Mouse (Mus musculus) naive thymus-derived CD4-positive, alpha-beta T cell, adult 2 months (primary cell): ENCODE data around the gene Mark2.

Source experiments
- DNase-seq: peaks from one replicate; pipeline ENCODE4 v3.0.0-alpha.2; 2011; ENCODE audit warnings: low read depth

Gene Mark2

DNA sequence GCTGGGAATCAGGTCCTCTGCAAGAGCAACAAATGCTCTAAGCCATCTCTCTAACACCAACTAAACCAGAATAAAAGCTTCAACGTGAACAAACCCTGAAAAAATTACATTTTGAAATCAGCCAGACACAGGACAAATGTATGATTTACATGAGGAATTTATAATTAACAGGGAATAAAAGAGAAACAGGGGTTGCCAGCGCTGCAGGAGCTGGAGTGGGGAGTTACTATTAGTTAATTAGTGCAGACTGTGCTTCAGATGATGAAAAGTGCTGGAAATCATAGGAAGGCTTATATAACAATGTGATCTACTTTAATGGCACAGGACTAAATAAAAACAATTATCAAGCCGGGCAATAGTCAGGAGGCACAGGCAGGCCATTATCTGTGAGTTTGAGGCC, 20.3 kb downstream of the Mark2 start:
- no peak for DNase-seq

DNA sequence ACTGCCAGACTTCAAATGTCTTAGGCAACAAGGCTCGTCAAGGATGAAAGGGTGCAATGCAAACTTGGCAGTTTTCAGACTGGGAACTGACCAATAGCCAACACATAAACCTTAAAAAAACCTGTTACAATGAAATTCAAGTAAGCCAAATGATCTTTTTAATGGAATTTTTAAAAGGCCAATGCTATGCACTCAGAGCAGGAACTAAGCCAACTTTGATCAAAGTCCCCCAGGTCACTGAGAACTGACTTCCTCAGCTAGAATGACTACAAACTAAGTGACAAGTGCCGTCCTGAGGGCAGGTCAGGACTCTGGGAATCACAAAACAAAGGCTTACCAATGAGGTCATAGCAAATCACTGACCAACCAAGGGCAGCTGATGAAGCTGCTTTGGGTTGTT, 21.5 kb downstream of the Mark2 start:
- DNase-seq = no peak

DNA sequence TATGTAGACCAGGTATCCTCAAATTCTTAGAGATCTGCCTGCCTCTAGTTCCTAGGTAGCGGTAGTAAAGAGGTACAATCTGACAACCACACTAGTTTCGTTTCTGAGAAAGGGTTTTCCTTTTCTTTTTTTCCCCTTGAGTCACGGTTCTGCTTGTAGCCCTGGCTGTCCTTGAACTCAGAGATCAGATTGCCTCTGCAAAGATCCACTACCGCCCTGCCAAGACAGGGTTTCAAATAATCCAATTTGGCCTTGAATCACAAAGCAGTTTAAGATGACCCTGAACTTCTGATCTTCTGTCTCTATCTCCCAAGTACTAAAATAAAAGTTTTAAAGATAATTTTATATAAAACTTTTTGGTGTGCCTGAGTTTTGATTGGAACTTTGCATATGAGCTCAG, 23.9 kb downstream of the Mark2 start:
- DNase-seq = no peak

DNA sequence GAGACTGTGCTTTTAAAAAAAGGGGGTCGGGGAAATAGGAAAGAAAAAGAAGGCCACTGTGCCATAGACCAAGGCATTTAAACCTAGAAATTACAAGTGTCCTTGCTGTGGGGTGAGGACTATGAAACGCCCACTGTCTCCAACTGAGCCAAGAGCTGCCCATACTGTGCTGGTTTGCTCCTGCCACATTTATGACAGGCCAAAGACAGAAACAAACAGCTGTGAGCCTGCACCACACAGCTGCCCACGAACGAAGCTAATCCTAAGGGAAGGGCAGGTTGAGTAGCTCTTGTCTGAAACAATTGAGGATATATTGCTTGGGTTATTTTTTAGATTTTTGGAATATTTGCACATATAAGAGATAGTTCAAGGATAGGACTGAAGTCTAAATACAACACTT, 24.8 kb downstream of the Mark2 start:
- no peak for DNase-seq

DNA sequence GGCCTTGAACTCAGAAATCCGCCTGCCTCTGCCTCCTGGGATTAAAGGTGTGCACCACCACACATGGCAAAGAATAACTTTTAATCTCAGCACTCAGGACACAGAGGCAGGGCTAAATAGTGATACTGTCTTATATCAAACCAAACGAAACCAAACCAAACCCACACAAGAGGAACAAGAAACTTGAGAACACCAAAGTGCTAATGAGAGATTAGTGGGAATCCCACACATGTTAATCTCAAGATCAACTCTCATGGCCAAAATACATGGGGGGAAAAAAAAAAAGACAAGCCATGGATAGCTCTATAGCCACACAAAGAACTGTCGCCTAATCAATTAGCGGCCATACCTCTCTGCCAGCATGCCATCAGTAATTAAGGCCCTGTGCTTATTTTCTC, 26.1 kb downstream of the Mark2 start:
- no peak for DNase-seq

DNA sequence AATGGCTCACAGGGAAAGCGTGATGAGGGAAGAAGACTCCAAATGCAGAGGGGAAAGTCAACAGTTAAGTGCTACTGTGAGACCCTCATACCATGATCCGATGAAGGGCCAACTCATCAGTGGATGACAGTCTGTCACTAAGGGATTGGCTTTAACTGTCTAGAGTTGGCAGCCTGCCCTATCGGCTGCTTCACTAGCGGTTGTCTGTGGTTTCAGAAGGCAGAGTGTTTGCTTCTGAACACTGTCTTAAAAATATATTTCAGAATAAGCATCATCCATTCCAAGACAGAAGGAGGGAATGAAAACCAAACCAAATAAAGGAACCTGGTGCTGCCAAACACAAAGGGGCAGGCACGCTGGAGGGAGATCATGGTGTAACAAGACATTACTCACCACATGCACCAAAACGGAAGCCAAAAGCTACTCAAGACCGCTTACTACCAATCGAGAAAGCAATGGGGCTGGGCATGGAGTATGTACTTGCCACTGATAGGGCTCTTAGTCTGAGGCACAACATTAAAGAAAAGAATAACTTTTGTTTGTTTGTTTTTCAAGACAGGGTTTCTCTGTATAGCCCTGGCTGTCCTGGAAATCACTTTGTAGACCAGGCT, 26.6 kb downstream of the Mark2 start:
- peak; percentile 58 for DNase-seq

DNA sequence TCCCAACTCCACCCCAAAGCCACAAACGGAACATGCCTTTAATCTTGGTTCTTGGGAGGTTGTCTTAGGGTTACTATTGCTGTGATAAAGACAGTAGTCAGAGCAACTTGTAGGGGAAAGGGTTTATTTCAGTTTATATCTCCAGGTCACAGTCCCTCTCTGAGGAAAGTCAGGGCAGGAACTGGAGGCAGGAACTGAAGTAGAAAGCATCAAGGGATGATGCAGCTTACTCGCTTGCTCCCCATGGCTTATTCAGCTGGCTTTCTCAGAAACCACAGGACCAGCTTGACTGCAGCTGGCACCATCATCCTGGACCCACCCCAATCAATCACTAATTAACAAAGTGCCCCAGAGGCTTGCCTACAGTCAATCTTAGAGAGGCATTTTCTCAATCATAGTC, 28.0 kb downstream of the Mark2 start:
- DNase-seq = no peak

DNA sequence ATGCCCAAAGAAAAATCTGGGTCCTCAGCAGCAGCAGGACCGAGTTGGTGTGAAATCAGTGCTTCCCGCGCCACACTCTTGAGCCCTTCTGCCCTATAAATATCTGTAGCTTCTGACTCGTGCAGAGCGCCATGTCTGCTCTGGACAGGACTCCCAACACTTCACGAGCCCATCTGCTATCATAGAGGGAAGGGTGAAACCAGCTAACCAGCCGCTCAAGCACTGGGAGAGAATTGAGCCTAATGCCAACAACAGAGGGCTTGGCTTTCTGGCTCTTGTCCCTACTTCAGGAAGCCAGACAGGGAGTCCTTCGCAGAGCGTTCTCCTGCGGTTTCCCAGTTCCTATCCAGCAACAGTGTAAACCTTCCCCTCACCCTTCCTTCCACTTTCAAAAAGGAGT, 30.4 kb downstream of the Mark2 start:
- no peak for DNase-seq

DNA sequence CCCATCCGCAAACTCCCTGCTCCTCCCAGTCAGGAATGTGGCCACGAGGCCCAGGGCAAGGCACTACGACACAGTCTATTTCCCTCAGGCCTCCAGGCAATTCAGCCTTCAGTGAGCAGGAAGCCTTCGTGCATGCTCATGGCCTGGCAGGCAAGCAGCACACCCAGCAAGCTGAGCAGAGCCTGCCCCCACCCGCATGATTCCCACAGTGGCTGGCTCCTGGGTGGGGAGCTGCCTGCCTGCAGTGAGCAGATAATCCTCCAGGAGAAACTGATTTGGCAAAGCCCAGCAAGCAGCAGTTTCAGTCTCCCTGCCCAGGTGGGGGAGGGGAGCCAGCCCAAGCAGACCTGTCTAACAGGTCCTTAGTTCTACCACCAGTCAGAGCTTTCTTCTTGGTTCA, 31.0 kb downstream of the Mark2 start:
- DNase-seq = no peak

DNA sequence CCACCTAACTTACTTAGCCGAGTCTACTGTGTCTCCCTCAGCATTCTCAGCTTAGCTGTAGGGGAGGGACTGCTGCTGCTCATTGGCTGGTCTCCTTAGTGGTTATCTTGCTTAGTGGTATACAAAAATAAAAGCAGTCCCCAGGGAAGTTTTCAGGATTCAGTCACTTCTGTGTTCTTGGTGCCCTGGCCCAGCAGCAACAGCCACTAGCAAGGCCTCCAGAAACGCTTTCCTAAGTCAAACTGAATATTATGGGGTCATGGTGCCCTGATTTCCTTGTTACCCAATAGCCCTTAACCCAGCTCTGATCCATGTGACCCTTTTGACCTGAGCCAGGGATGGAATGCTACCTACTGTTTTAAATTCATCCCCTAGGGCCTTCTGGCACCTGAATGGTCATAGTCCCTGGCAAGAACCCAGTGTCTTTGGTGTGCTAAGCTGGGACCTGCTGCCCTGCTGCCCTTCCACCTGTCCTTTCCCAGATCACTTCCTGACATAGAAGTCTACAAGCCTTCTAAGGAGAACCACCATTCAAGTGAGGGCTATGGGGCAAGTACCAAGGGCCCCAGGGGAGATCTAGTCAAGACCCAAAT, 31.8 kb downstream of the Mark2 start:
- no peak for DNase-seq

DNA sequence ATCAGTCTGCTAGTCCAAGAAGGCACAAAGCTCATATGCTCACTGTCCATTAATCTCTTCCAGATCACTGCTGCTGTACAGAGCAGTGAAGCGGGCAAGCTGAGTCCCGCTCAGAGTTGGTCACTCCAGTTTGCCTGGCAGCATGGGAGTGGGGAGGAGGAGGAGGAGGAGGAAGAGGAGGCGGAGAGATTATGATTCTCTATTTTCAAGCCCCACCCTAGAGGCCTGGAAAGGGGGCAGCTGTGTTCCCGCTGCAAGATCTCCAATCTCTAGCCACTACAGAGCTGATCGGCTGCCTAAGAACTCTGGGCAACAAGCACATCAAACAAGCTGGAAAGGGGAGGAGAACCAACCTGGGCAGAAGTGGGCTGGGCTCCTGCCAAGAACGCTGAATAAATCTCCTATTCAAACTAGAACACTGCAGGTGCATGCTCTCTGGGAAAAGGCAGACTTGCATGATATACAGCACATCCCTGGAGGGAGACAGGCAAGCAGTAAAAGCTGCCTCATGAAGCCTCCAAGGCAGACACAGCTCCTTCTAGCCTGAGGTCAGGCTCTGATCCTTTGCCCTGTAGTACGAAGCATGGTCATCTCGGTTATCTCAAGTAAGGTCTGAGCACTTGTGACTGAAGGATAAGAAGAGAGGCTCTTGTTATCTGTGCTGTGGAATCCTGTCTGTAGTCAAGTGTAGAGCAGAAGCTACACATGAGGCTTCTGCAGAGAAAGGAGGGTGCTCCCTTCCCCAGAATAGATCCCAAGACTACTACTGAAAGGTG, 33.5 kb downstream of the Mark2 start:
- DNase-seq = no peak

DNA sequence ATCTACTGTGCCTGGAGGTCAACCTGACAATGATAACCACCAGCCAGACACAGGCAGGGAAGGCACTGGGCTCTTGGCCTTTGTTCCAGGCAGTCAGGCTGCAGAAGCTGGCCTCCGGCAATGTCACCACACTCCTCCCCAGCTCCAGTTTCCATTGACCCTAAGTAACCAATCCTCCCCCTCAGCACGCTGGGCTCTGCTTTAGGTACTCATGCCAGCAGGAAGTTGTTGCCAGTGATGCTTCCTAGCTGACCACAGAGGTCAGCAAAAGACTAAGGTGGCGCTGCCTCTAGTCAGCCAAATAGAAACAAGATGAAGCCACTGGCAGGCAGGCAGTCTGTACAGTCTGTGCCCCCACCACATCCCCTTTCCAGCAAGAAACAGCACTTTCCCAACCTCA, 34.7 kb downstream of the Mark2 start:
- no peak for DNase-seq

DNA sequence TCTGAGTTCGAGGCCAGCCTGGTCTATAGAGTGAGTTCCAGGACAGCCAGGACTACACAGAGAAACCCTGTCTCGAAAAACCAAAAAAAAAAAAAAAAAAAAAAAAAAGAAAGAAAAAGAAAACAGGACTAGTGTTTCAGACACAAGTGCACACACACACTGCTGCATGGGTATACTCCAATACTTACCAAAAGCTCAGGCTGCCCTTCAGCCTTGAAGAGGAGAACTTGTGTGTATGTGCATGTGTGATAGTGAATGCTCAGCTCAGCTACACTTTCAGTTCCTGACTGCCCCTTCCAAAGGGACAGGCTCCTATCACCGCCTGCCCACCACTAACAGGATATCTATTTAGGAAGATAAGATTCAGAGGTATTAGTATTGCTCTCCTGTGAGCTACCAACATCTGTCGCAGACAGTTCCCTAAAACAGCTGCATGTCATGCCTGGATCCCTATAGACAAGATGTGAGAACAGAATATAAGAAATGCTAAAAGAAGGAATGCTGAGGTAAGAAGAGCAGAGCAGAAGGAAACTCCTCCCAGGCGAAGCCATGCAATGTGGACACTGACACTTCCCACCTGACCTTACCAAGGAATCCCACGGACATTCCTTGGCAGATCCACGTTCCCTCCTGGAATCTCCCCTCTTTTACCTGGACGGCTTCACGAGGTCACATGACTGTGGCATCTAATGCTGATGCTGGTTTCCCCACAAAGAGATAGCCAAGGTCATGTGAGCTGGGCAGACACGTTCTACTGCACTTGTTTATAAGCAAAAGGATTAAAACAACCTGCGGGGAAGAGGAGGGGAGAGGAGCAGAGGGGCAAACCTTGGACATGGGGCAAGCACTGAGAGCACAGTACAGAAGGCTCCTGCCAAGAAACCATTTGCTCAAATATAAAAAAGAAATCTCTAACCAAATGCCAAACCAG, 36.0 kb downstream of the Mark2 start:
- DNase-seq = no peak

DNA sequence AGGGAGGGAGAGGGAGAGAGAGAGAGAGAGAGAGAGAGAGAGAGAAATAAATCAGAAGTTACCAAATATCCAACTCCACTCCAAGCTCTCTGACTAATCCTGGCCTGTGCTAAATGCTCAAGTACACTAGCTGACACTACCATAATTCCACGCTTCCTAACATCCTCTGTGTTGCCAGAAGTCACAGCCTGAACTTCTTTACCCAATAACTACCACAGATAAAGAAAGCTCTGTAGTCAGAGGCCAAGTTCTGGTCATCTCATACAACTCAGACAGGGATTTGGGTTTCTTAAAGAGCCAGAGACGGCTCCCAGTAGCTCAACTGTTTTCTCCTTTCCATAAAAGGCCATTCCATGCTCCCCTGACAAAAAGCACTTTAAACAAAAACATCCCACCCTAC, 36.9 kb downstream of the Mark2 start:
- DNase-seq = no peak

DNA sequence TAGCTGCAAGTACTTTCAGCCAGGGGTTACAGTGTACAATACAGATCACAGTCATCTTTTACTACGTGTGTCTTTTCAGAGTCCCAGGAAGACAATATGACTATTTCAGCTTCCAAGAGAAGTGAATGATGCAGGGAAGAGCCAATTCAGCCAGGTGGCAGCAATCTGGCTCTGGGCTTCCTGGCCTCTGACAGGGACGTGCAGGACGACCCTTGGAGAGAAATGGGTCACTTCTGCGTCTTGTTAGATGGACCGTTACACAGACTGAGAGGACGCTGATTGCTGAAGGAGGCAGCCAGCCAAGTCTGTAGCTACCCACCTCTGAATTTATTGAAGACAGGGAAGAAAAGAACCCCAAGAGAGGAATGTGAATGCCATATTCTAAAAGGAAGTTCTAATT, 37.9 kb downstream of the Mark2 start:
- DNase-seq = no peak

DNA sequence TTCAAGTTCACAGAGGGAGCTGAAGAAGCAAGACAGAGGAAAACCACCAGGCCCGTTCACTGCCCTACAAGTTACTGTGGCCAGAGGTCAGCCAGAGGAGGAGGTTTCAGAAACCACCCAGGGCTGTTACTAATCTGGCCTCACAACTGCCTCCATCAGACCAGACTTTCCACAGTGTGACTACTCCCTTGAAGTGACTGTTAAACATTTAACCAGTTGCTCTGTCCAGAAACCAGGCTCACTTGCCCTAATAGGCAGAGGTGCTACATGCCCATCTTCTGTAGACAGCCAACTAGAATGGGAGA, 39.2 kb downstream of the Mark2 start:
- DNase-seq = no peak

DNA sequence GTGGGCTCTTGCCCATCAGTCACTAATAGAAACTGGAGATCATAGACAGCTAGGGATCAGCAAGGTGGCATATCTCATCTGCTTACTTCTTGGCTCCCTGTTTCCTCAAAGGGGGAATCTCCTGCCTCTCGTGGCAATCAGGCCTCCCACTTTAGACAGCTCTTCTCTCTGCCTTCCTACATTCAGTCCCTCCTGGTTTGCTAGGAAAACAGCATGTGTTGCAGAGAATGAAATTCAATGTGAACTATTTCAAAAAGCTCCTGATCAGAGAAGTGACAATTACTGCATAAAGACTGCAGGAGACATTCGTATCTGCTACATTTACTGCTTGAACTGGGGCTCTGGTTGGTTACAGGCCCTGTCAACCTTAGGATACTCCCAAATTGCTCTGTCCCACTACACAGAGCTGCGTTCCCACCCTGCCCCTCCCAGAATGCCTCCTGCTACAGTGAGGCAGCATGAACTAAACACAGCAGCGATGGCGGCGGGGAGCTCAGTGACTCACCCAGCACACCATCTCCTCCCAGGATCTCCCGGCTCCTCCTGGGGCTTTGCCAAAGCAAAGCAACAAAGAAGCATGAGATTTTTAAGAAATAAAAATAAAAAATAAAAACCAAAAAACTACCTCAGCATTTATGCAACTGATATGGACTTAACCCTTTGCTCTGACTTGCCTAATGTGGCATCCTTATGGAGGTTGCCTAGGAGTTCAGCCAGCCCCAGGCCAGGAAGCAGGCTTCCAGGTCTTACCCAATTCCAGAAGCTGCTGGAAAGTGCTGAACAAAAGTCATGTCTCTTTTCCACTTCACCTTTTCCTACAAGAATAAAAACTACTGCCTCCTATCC, 39.8 kb downstream of the Mark2 start:
- no peak for DNase-seq

DNA sequence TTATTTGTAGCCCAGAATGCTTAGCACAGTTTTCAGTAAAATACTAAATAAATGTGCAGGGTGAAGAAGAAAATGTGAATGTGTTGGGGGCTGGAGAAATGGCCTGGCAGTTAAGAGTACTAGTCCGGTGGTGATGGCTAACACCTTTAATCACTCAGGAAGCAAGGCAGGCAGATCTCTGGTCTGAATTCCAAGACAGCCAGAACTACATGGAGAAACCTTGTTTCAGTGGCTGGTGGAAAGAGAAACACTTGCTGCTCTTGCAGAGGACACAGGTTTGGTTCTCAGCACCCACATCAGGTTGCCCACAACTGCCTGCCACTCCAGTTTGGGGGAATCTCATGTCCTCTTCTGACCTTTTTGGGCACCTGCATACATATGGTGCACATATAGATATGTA, 41.6 kb downstream of the Mark2 start:
- no peak for DNase-seq

DNA sequence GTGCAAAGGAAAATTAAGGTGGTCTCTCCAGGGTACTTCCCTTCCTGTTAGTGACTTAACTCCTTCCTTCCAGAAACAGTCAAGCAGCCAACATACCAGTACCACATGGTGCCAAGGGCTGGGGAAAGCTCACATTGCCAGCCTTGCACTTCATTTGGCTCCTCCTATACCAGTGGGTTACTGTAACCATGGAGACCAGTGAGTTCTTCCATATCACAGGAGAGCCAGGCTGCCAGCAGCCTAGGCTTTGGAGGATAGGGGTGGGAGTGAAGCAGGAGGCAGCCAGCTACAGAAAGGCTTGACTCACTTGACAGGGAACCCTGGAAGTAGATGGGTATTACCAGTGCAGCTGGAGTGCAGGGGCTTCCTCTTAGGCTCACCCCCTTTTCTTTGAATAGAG, 42.6 kb downstream of the Mark2 start:
- no peak for DNase-seq

DNA sequence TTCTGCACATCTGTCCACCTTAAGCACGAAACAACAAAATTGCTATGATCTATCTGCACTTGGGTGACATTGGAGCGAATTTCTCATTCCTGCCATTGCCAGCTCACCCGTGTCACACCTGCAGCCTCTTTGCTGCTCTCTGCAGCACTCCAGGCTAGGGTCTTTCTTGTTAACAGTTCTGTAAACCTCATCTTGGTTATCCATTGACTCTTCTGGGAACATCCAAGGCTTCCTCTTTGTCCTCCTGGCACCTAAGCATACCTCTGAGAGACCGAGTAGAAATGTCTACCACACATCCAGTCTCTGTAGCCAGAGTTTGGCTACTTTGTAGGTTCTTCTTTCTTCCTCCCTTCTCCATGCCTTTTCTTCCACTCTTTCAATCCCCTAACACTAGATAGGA, 45.7 kb downstream of the Mark2 start:
- DNase-seq = no peak

DNA sequence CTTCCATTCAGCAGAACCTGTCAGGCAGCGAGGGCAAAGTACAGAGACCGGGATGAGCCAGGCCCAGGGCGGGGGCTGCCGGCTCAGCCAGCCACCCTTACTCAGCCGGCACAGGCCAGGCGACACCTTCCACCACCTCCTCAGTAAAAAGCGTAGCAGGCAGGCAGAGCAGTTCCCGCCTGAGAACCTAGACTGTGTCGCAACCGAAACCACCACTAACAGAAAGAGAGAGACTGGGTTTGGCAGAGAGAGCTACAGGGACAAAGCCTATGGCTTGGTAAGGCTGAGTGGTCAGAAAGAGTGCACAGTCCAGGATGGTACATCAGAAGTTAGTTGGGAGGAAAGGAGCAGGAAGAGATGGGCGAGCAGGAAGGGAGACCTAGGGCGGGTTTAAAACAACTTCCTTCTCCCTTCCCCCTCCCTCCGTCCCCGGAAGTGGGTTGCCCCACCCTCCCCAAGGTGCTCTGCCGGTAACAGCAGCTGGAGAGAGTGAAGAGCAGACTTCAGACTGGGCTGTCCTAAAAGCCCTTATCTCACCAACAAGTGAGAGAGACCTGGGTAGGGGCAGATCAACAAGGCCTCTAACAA, 46.5 kb downstream of the Mark2 start:
- DNase-seq = peak; percentile 84
